Comparison of ENCODE assay signal across 8 mouse cellular contexts in the genomic region with DNA sequence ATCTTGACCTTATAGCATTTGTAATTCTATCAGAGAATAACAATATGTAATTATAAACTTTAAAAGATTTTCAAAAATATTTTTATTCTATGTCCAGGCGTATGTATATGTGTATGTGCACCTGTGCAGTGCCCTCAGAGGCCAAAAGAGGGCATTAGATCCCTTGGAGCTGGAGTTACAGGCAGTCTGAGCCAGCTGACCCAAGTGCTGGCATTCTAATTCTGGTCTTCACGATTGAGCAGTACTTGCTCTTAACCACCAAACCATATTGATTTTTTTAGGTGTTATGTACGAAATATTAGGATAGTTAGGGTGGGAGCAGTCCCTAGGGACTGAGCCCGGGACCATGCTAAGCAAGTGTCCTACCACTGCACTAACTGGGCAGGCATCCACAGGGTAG. TPM values are rescaled to one million over a fixed set of nuclear protein-coding genes. Genes with fewer than 3 reads are reported as not detected.
DNase-seq lines count a peak whose midpoint lies in the region; ATAC-seq lines count a peak whose summit lies in the region.

No protein-coding gene starts in this region.

- ATAC-seq in heart, embryonic 11.5 days (replicated peaks; ENCODE audit: insufficient number of reproducible peaks, low FRiP score, low TSS enrichment), result no peak
- ATAC-seq in embryonic facial prominence, embryonic 14.5 days (ENCODE audit: low read depth), result no peak
- ATAC-seq in liver, embryonic 11.5 days (replicated peaks; ENCODE audit: low FRiP score), result no peak

- no peak overlapping the region for H3K27ac ChIP-seq in heart, embryonic 11.5 days (ENCODE audit: low read depth, low read length)
- no peak overlapping the region for H3K27ac ChIP-seq in embryonic facial prominence, embryonic 14.5 days (replicated peaks; ENCODE audit: low read depth, low read length)
- H3K27ac ChIP-seq in liver, embryonic 11.5 days (ENCODE audit: low read depth, low read length), result no peak overlapping the region

- H3K4me3 ChIP-seq in heart, embryonic 11.5 days (ENCODE audit: low read depth, low read length), result peak overlapping the region; percentile 58; the same call in 1 of the 2 replicates
- peak overlapping the region; percentile 48 for H3K4me3 ChIP-seq in embryonic facial prominence, embryonic 14.5 days (ENCODE audit: low read depth, low read length)
- no peak overlapping the region for H3K4me3 ChIP-seq in liver, embryonic 11.5 days (ENCODE audit: low read depth, low read length)

- WGBS in heart, embryonic 11.5 days (ENCODE audit: insufficient replicate concordance), result 68% methylated on average over 4 of the region's 4 CpGs
- WGBS in embryonic facial prominence, embryonic 14.5 days, result 78% methylated on average over 4 of the region's 4 CpGs
- 75% methylated on average over 4 of the region's 4 CpGs for WGBS in liver, embryonic 11.5 days

- H3K27me3 ChIP-seq in heart, embryonic 11.5 days (ENCODE audit: control insufficient read depth, insufficient read depth, low read length), result no peaks in the 10 kb centered on the region
- H3K27me3 ChIP-seq in embryonic facial prominence, embryonic 14.5 days (replicated peaks; ENCODE audit: control insufficient read depth, insufficient read depth, low read length), result no peaks in the 10 kb centered on the region
- H3K27me3 ChIP-seq in liver, embryonic 11.5 days (replicated peaks; ENCODE audit: control insufficient read depth, insufficient read depth, low read length), result no peaks in the 10 kb centered on the region

- H3K4me2 ChIP-seq in heart, embryonic 11.5 days, result peak overlapping the region; percentile 77; the same call in 1 of the 2 replicates
- peak overlapping the region; percentile 62; the same call in 1 of the 2 replicates for H3K4me2 ChIP-seq in embryonic facial prominence, embryonic 14.5 days (ENCODE audit: low read depth, low read length)
- peak overlapping the region; percentile 93 for H3K4me2 ChIP-seq in liver, embryonic 11.5 days

- no peaks in the 10 kb centered on the region for H3K36me3 ChIP-seq in heart, embryonic 11.5 days (ENCODE audit: control insufficient read depth, insufficient read depth, low read length)
- no peaks in the 10 kb centered on the region for H3K36me3 ChIP-seq in embryonic facial prominence, embryonic 14.5 days (ENCODE audit: control insufficient read depth, insufficient read depth, low read length)
- no peaks in the 10 kb centered on the region; the same call in 1 of the 2 replicates for H3K36me3 ChIP-seq in liver, embryonic 11.5 days (ENCODE audit: control insufficient read depth, insufficient read depth, low read length)

- no peak overlapping the region for H3K9ac ChIP-seq in heart, embryonic 11.5 days (ENCODE audit: low read depth, low read length)
- no peak overlapping the region for H3K9ac ChIP-seq in embryonic facial prominence, embryonic 14.5 days (ENCODE audit: low read depth, low read length)
- no peak overlapping the region for H3K9ac ChIP-seq in liver, embryonic 11.5 days (ENCODE audit: low read depth, low read length)

- H3K9me3 ChIP-seq in heart, embryonic 11.5 days (replicated peaks; ENCODE audit: control insufficient read depth, low read length), result no peaks in the 10 kb centered on the region
- H3K9me3 ChIP-seq in embryonic facial prominence, embryonic 14.5 days (ENCODE audit: control insufficient read depth, low read length), result no peaks in the 10 kb centered on the region
- H3K9me3 ChIP-seq in liver, embryonic 11.5 days (ENCODE audit: control insufficient read depth, low read length), result no peaks in the 10 kb centered on the region

- DNase-seq in heart, adult 8-10 months (ENCODE audit: low spot score), result no peak
- DNase-seq in A20 (ENCODE audit: low read depth, low spot score), result peak; percentile 75
- DNase-seq in embryonic facial prominence, embryonic 14.5 days (ENCODE audit: low spot score), result no peak
- no peak for DNase-seq in liver, embryonic 11.5 days (ENCODE audit: low spot score)
- DNase-seq in spleen, postnatal 10 days (ENCODE audit: low spot score in 2 of 2), result no peak
- DNase-seq in gastrocnemius, adult 18-20 months (ENCODE audit: low spot score), result no peak
- DNase-seq in kidney, postnatal 25 days, result no peak

- peaks cover 7% of the 10 kb centered on the region; the same call in 1 of the 2 replicates for H3K4me1 ChIP-seq in heart, embryonic 11.5 days (ENCODE audit: control insufficient read depth, insufficient read depth, low read length)
- peaks cover 6% of the 10 kb centered on the region; the same call in 1 of the 2 replicates for H3K4me1 ChIP-seq in embryonic facial prominence, embryonic 14.5 days (ENCODE audit: control insufficient read depth, insufficient read depth, low read length)
- H3K4me1 ChIP-seq in liver, embryonic 11.5 days (replicated peaks; ENCODE audit: control insufficient read depth, insufficient read depth, low read length), result peaks cover 19% of the 10 kb centered on the region

RNA-seq across cellular contexts. Expression of a gene that starts 0.6 kb away (rescaled TPM):
- 24.7 and 28.9 TPM in 2 replicates for polyA plus RNA-seq in heart, embryonic 11.5 days (2014; fragmentation: Nextera tagmentation; extraction: Ambion mirVana)
- total RNA-seq in heart, adult 8-10 months (2022), result 10 to 100 TPM; 21.6 to 26.2 (median 24.9) TPM
- polyA plus RNA-seq in embryonic facial prominence, embryonic 14.5 days (2014; fragmentation: Nextera tagmentation; extraction: Ambion mirVana), result 40.8 and 45.4 TPM in 2 replicates
- 53.7 and 64.5 TPM in 2 replicates for polyA plus RNA-seq in liver, embryonic 11.5 days (2014; fragmentation: Nextera tagmentation; extraction: Ambion mirVana)
- total RNA-seq in gastrocnemius, adult 18-20 months (2021), result 10 to 100 TPM; 29.1 to 33.1 TPM

RNA-seq across cellular contexts. Expression of a gene that starts 17.8 kb away (rescaled TPM):
- 1.2 and 2.8 TPM in 2 replicates for polyA plus RNA-seq in heart, embryonic 11.5 days (2014; fragmentation: Nextera tagmentation; extraction: Ambion mirVana)
- total RNA-seq in heart, adult 8-10 months (2022), result 1 to 10 TPM; 3.5 to 5.3 (median 4.7) TPM
- polyA plus RNA-seq in embryonic facial prominence, embryonic 14.5 days (2014; fragmentation: Nextera tagmentation; extraction: Ambion mirVana), result 29.3 and 39.9 TPM in 2 replicates
- 4.3 and 7.1 TPM in 2 replicates for polyA plus RNA-seq in liver, embryonic 11.5 days (2014; fragmentation: Nextera tagmentation; extraction: Ambion mirVana)
- total RNA-seq in gastrocnemius, adult 18-20 months (2021), result 1 to 10 TPM; 7.5 to 8.8 TPM

RNA-seq across cellular contexts. Expression of a gene that starts 27.7 kb away (rescaled TPM):
- polyA plus RNA-seq in heart, embryonic 11.5 days (2014; fragmentation: Nextera tagmentation; extraction: Ambion mirVana), result 2.4 and 2.5 TPM in 2 replicates
- total RNA-seq in heart, adult 8-10 months (2022), result 10 to 100 TPM; 18.6 to 38.7 (median 31.5) TPM
- 13.5 and 17.9 TPM in 2 replicates for polyA plus RNA-seq in embryonic facial prominence, embryonic 14.5 days (2014; fragmentation: Nextera tagmentation; extraction: Ambion mirVana)
- polyA plus RNA-seq in liver, embryonic 11.5 days (2014; fragmentation: Nextera tagmentation; extraction: Ambion mirVana), result 0.14 and 0.44 TPM in 2 replicates
- total RNA-seq in gastrocnemius, adult 18-20 months (2021), result 10 to 100 TPM; 11.1 to 15.9 TPM

RNA-seq across cellular contexts. Expression of a gene that starts 46.7 kb away (rescaled TPM):
- 120 and 126 TPM in 2 replicates for polyA plus RNA-seq in heart, embryonic 11.5 days (2014; fragmentation: Nextera tagmentation; extraction: Ambion mirVana)
- total RNA-seq in heart, adult 8-10 months (2022), result 10 to 100 TPM; 52.4 to 70.4 (median 56.4) TPM
- polyA plus RNA-seq in embryonic facial prominence, embryonic 14.5 days (2014; fragmentation: Nextera tagmentation; extraction: Ambion mirVana), result 108 and 130 TPM in 2 replicates
- 210 and 217 TPM in 2 replicates for polyA plus RNA-seq in liver, embryonic 11.5 days (2014; fragmentation: Nextera tagmentation; extraction: Ambion mirVana)
- total RNA-seq in gastrocnemius, adult 18-20 months (2021), result 10 to 100 TPM; 37.1 to 42.2 TPM

RNA-seq across cellular contexts. Expression of a gene that starts 47.1 kb away (rescaled TPM):
- polyA plus RNA-seq in heart, embryonic 11.5 days (2014; fragmentation: Nextera tagmentation; extraction: Ambion mirVana), result 6.1 and 6.7 TPM in 2 replicates
- 1 to 10 TPM; 3.2 to 6.2 (median 5.4) TPM for total RNA-seq in heart, adult 8-10 months (2022)
- polyA plus RNA-seq in embryonic facial prominence, embryonic 14.5 days (2014; fragmentation: Nextera tagmentation; extraction: Ambion mirVana), result 5.3 and 6.4 TPM in 2 replicates
- polyA plus RNA-seq in liver, embryonic 11.5 days (2014; fragmentation: Nextera tagmentation; extraction: Ambion mirVana), result 6.6 and 7.7 TPM in 2 replicates
- 1 to 10 TPM; 1.9 to 2.8 TPM for total RNA-seq in gastrocnemius, adult 18-20 months (2021)
